Mouse (Mus musculus): Measurements from ENCODE around the gene Scn4b.

Scn4b gene

GRCm38 (mm10) chr9:45138191-45139032, at the start of gene Scn4b:
TSS of gene Scn4b (plus strand) at chr9:45138395.
- no peak for DNase-seq (ENCODE audit: low spot score)

GRCm38 (mm10) chr9:45090811-45091210, 47.4 kb upstream of the Scn4b start:
- no peak for DNase-seq (ENCODE audit: low spot score)

- no peak for DNase-seq (ENCODE audit: low spot score)
These were observed 45.6 kb upstream of the Scn4b start for GRCm38 (mm10) chr9:45092641-45093040.

GRCm38 (mm10) chr9:45095149-45095937, 42.9 kb upstream of the Scn4b start:
- no peak for DNase-seq (ENCODE audit: low spot score)

- DNase-seq (ENCODE audit: low spot score): no peak
These were observed 40.3 kb upstream of the Scn4b start for GRCm38 (mm10) chr9:45097877-45098276.

- DNase-seq (ENCODE audit: low spot score): no peak
These were observed 39.8 kb upstream of the Scn4b start for GRCm38 (mm10) chr9:45098426-45098825.

- no peak for DNase-seq (ENCODE audit: low spot score)
These were observed 35.7 kb upstream of the Scn4b start for GRCm38 (mm10) chr9:45102528-45102927.

- no peak for DNase-seq (ENCODE audit: low spot score)
These were observed 34.8 kb upstream of the Scn4b start for GRCm38 (mm10) chr9:45103211-45103979.

- DNase-seq (ENCODE audit: low spot score): no peak
These were observed 32.4 kb upstream of the Scn4b start for GRCm38 (mm10) chr9:45105596-45106374.

- DNase-seq (ENCODE audit: low spot score): no peak
These were observed 22.5 kb upstream of the Scn4b start for GRCm38 (mm10) chr9:45115706-45116105.

GRCm38 (mm10) chr9:45116819-45117218, 21.4 kb upstream of the Scn4b start:
- no peak for DNase-seq (ENCODE audit: low spot score)

- DNase-seq (ENCODE audit: low spot score): no peak
These were observed 20.3 kb upstream of the Scn4b start, which contains the start of gene Scn2b for GRCm38 (mm10) chr9:45117741-45118431. TSS of gene Scn2b (plus strand) at chr9:45117782.

- no peak for DNase-seq (ENCODE audit: low spot score)
These were observed 19.6 kb upstream of the Scn4b start for GRCm38 (mm10) chr9:45118552-45118951.

GRCm38 (mm10) chr9:45119316-45119953, 18.8 kb upstream of the Scn4b start:
- no peak for DNase-seq (ENCODE audit: low spot score)

- no peak for DNase-seq (ENCODE audit: low spot score)
These were observed 18.2 kb upstream of the Scn4b start for GRCm38 (mm10) chr9:45119954-45120530.

GRCm38 (mm10) chr9:45120567-45120966, 17.6 kb upstream of the Scn4b start:
- DNase-seq (ENCODE audit: low spot score): no peak

GRCm38 (mm10) chr9:45121001-45121400, 17.2 kb upstream of the Scn4b start:
- DNase-seq (ENCODE audit: low spot score): no peak

GRCm38 (mm10) chr9:45121769-45122168, 16.4 kb upstream of the Scn4b start:
- peak; percentile 66 for DNase-seq (ENCODE audit: low spot score)

- DNase-seq (ENCODE audit: low spot score): peak; percentile 81
These were observed 15.9 kb upstream of the Scn4b start for GRCm38 (mm10) chr9:45122209-45122761.

- no peak for DNase-seq (ENCODE audit: low spot score)
These were observed 13.0 kb upstream of the Scn4b start for GRCm38 (mm10) chr9:45125211-45125610.
